Mouse (Mus musculus) naive thymus-derived CD4-positive, alpha-beta T cell, adult 2 months (primary cell): ENCODE measurements around the gene Sqstm1.

Experiments
- DNase-seq: peaks from one replicate; pipeline ENCODE4 v3.0.0-alpha.2; 2011; ENCODE audit warnings: low read depth

Gene Sqstm1

GRCm38 (mm10) chr11:50211322-50212059, 864 bp upstream of the Sqstm1 start:
- DNase-seq: no peak

GRCm38 (mm10) chr11:50210101-50210504, 524 bp downstream of the Sqstm1 start:
- DNase-seq: peak; percentile 94

- DNase-seq: no peak
These were observed 2.6 kb downstream of the Sqstm1 start for GRCm38 (mm10) chr11:50208039-50208438.

- DNase-seq: no peak
These were observed 3.3 kb downstream of the Sqstm1 start for GRCm38 (mm10) chr11:50207344-50207743.

GRCm38 (mm10) chr11:50206037-50206436, 4.6 kb downstream of the Sqstm1 start:
- DNase-seq: no peak

GRCm38 (mm10) chr11:50205434-50205833, 5.2 kb downstream of the Sqstm1 start:
- DNase-seq: no peak

- no peak for DNase-seq
These were observed 7.3 kb downstream of the Sqstm1 start for GRCm38 (mm10) chr11:50203302-50203827.

- no peak for DNase-seq
These were observed 9.0 kb downstream of the Sqstm1 start for GRCm38 (mm10) chr11:50201590-50201989.

- DNase-seq: no peak
These were observed 10.0 kb downstream of the Sqstm1 start for GRCm38 (mm10) chr11:50200613-50201012.

- no peak for DNase-seq
These were observed 11.7 kb downstream of the Sqstm1 start for GRCm38 (mm10) chr11:50198916-50199315.

GRCm38 (mm10) chr11:50198219-50198846, 12.3 kb downstream of the Sqstm1 start:
- no peak for DNase-seq

- no peak for DNase-seq
These were observed 13.1 kb downstream of the Sqstm1 start for GRCm38 (mm10) chr11:50197500-50197899.

- no peak for DNase-seq
These were observed 15.8 kb downstream of the Sqstm1 start for GRCm38 (mm10) chr11:50194793-50195192.

GRCm38 (mm10) chr11:50194070-50194469, 16.6 kb downstream of the Sqstm1 start:
- DNase-seq: no peak

GRCm38 (mm10) chr11:50192278-50192677, 18.3 kb downstream of the Sqstm1 start:
- DNase-seq: no peak

- DNase-seq: no peak
These were observed 20.3 kb downstream of the Sqstm1 start for GRCm38 (mm10) chr11:50190362-50190761.

- DNase-seq: no peak
These were observed 21.9 kb downstream of the Sqstm1 start for GRCm38 (mm10) chr11:50188682-50189081.

- DNase-seq: no peak
These were observed 25.8 kb downstream of the Sqstm1 start for GRCm38 (mm10) chr11:50184788-50185187.

- no peak for DNase-seq
These were observed 27.9 kb downstream of the Sqstm1 start for GRCm38 (mm10) chr11:50182702-50183101.

GRCm38 (mm10) chr11:50180478-50181231, 30.0 kb downstream of the Sqstm1 start:
- no peak for DNase-seq

- DNase-seq: no peak
These were observed 31.8 kb downstream of the Sqstm1 start for GRCm38 (mm10) chr11:50178532-50179488.
